Mouse (Mus musculus) cortical plate, adult 2 months (tissue): ENCODE measurements around the gene Tbx20.

Experiments
- CTCF ChIP-seq: fragments of 200-500 bp; IDR thresholded peaks from 2 replicates; pipeline ENCODE4 v1.5.1; 2011; ENCODE audit warnings: mild to moderate bottlenecking, control low read depth, low read length; ENCODE audit not compliant: insufficient read depth; ENCODE audit errors: extremely low read depth
- POLR2A ChIP-seq: fragments of 200-500 bp; IDR thresholded peaks from 2 replicates; pipeline ENCODE4 v1.6.1; 2011; ENCODE audit warnings: mild to moderate bottlenecking, low read length, control low read depth; ENCODE audit not compliant: insufficient read depth; ENCODE audit errors: extremely low read depth

- TF ChIP-seq CTCF, result no peak
- TF ChIP-seq POLR2A, result no peak
These were observed 38.4 kb upstream of the Tbx20 start for GRCm38 (mm10) chr9:24812461-24812860.
